Mouse (Mus musculus): ENCODE results near the gene Ffar1. TPM values are rescaled to one million over a fixed set of nuclear protein-coding genes. Genes with fewer than 3 reads are reported as not detected.

Gene Ffar1
- polyA plus RNA-seq, 1 experiment, result not detected

DNA sequence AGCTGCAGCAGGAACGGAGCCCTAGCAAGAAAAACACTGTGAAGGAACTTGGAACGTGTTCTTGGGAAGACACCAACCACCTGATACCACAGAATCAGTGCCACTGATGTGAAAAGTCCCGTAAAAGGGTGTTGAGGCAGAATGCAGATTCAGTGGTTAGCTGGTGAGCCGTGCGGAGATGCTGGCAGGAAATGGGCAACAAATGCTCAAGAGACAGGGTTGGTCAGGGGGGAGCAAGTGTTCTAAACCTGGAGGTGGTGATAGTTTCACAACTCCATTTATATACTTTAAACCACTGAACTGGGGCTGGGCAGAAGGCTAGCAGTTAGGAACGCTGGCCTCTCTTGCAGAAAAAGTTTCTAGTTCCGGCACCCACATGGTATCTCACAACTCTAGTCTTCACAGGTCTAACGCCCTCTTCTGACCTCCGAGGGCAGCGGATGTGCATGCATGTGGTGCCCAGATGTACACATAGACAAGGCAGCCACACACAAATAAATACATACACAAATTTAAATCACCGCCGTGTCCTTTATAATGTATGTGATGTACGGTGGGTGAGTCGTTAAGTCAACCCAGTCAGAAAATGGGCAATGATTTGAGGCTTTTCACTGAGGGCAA lies 26.3 kb upstream of the Ffar1 start:
- Histone ChIP-seq H3K4me2 (ENCODE audit: low read depth) (no peak overlapping the region), H3ac (ENCODE audit: control insufficient read depth, insufficient read length) (no peak overlapping the region), H3K4me3 (no peak overlapping the region), H3K36me3 (ENCODE audit: control insufficient read depth, insufficient read depth) (no peaks in the 10 kb centered on the region), H3K79me2 (ENCODE audit: control insufficient read depth, insufficient read depth) (no peaks in the 10 kb centered on the region), H3K27me3 (ENCODE audit: control insufficient read depth, insufficient read depth, insufficient read length) (peaks cover 6% of the 10 kb centered on the region)
- TF ChIP-seq E2F4 (IDR thresholded peaks at IDR 0.05; ENCODE audit: insufficient read depth) (no peak), USF1 (IDR thresholded peaks at IDR 0.05; ENCODE audit: low read depth) (no peak), MYOD1 (IDR thresholded peaks at IDR 0.05; ENCODE audit: control insufficient read depth in 1 of 3, insufficient read length in 2 of 3, low read depth in 2 of 3) (no peak), REST (IDR thresholded peaks at IDR 0.05; ENCODE audit: insufficient read depth, insufficient read length) (no peak), TCF12 (IDR thresholded peaks at IDR 0.05; ENCODE audit: insufficient read depth, poor library complexity, severe bottlenecking) (no peak), TCF3 (IDR thresholded peaks at IDR 0.05; ENCODE audit: insufficient read length, low read depth) (no peak), CEBPB (IDR thresholded peaks at IDR 0.05; ENCODE audit: insufficient read depth, poor library complexity, severe bottlenecking) (no peak), POLR2A (IDR thresholded peaks at IDR 0.05; ENCODE audit: insufficient read length, low read depth) (no peak), POLR2AphosphoS2 (IDR thresholded peaks at IDR 0.05; ENCODE audit: insufficient read length, low read depth) (no peak), MAX (IDR thresholded peaks at IDR 0.05; ENCODE audit: low read depth) (no peak), MYOG (IDR thresholded peaks at IDR 0.05; ENCODE audit: control insufficient read depth in 1 of 3, insufficient read depth in 1 of 3, insufficient read length in 2 of 3, low read depth in 2 of 3) (no peak), SRF (IDR thresholded peaks at IDR 0.05; ENCODE audit: control insufficient read depth, insufficient read length, low read depth) (no peak)

DNA sequence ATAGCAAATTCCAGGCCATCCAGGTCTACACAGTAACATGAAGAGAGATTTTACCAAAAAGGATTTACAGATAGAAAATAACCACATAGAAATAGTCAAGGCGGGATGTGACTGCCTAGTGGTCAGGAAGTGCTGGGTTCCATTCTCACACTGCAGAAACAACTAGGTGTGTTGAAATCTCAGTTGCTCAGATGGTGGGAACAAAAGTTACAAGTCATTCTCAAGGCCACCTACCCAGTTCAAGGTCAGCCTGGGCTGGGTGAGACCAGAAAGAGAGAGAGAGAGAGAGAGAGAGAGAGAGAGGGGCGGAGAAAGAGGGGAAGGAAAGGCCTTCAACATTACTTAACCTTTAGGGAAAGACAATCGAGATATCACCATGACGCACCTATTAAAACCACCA lies 25.5 kb upstream of the Ffar1 start:
- no peak overlapping the region for H3ac ChIP-seq (ENCODE audit: control insufficient read depth, insufficient read length)
- no peak overlapping the region for H3K4me2 ChIP-seq (ENCODE audit: low read depth)
- TF ChIP-seq USF1 (IDR thresholded peaks at IDR 0.05; ENCODE audit: low read depth), result no peak
- no peak for TF ChIP-seq TCF12 (IDR thresholded peaks at IDR 0.05; ENCODE audit: insufficient read depth, poor library complexity, severe bottlenecking)
- TF ChIP-seq TCF3 (IDR thresholded peaks at IDR 0.05; ENCODE audit: insufficient read length, low read depth), result no peak
- no peak for TF ChIP-seq SRF (IDR thresholded peaks at IDR 0.05; ENCODE audit: control insufficient read depth, insufficient read length, low read depth)
- no peak for TF ChIP-seq CEBPB (IDR thresholded peaks at IDR 0.05; ENCODE audit: insufficient read depth, poor library complexity, severe bottlenecking)
- no peak for TF ChIP-seq MYOG (IDR thresholded peaks at IDR 0.05; ENCODE audit: control insufficient read depth in 1 of 3, insufficient read depth in 1 of 3, insufficient read length in 2 of 3, low read depth in 2 of 3)
- no peak for TF ChIP-seq POLR2AphosphoS2 (IDR thresholded peaks at IDR 0.05; ENCODE audit: insufficient read length, low read depth)
- TF ChIP-seq REST (IDR thresholded peaks at IDR 0.05; ENCODE audit: insufficient read depth, insufficient read length), result no peak
- TF ChIP-seq MAX (IDR thresholded peaks at IDR 0.05; ENCODE audit: low read depth), result no peak
- H3K36me3 ChIP-seq (ENCODE audit: control insufficient read depth, insufficient read depth), result no peaks in the 10 kb centered on the region
- peaks cover 6% of the 10 kb centered on the region for H3K27me3 ChIP-seq (ENCODE audit: control insufficient read depth, insufficient read depth, insufficient read length)
- H3K4me3 ChIP-seq, result no peak overlapping the region
- H3K79me2 ChIP-seq (ENCODE audit: control insufficient read depth, insufficient read depth), result no peaks in the 10 kb centered on the region

- H3K4me2 ChIP-seq (ENCODE audit: low read depth), result no peak overlapping the region
- H3K4me3 ChIP-seq, result no peak overlapping the region
- H3K36me3 ChIP-seq (ENCODE audit: control insufficient read depth, insufficient read depth), result no peaks in the 10 kb centered on the region
- TF ChIP-seq SRF (IDR thresholded peaks at IDR 0.05; ENCODE audit: control insufficient read depth, insufficient read length, low read depth), result no peak
- TF ChIP-seq TCF12 (IDR thresholded peaks at IDR 0.05; ENCODE audit: insufficient read depth, poor library complexity, severe bottlenecking), result no peak
- no peak for TF ChIP-seq MYOD1 (IDR thresholded peaks at IDR 0.05; ENCODE audit: control insufficient read depth in 1 of 3, insufficient read length in 2 of 3, low read depth in 2 of 3)
- no peak for TF ChIP-seq POLR2AphosphoS2 (IDR thresholded peaks at IDR 0.05; ENCODE audit: insufficient read length, low read depth)
- TF ChIP-seq USF1 (IDR thresholded peaks at IDR 0.05; ENCODE audit: low read depth), result no peak
- TF ChIP-seq TCF3 (IDR thresholded peaks at IDR 0.05; ENCODE audit: insufficient read length, low read depth), result no peak
- TF ChIP-seq MYOG (IDR thresholded peaks at IDR 0.05; ENCODE audit: control insufficient read depth in 1 of 3, insufficient read depth in 1 of 3, insufficient read length in 2 of 3, low read depth in 2 of 3), result no peak
- TF ChIP-seq REST (IDR thresholded peaks at IDR 0.05; ENCODE audit: insufficient read depth, insufficient read length), result no peak
- no peak for TF ChIP-seq CEBPB (IDR thresholded peaks at IDR 0.05; ENCODE audit: insufficient read depth, poor library complexity, severe bottlenecking)
- no peak for TF ChIP-seq POLR2A (IDR thresholded peaks at IDR 0.05; ENCODE audit: insufficient read length, low read depth)
- TF ChIP-seq E2F4 (IDR thresholded peaks at IDR 0.05; ENCODE audit: insufficient read depth), result no peak
- no peak for TF ChIP-seq MAX (IDR thresholded peaks at IDR 0.05; ENCODE audit: low read depth)
- H3K27me3 ChIP-seq (ENCODE audit: control insufficient read depth, insufficient read depth, insufficient read length), result peaks cover 6% of the 10 kb centered on the region
- H3K79me2 ChIP-seq (ENCODE audit: control insufficient read depth, insufficient read depth), result no peaks in the 10 kb centered on the region
- H3ac ChIP-seq (ENCODE audit: control insufficient read depth, insufficient read length), result no peak overlapping the region
Measured at GRCm38 (mm10) chr7:30884047-30884446, 22.7 kb upstream of the Ffar1 start.

DNA sequence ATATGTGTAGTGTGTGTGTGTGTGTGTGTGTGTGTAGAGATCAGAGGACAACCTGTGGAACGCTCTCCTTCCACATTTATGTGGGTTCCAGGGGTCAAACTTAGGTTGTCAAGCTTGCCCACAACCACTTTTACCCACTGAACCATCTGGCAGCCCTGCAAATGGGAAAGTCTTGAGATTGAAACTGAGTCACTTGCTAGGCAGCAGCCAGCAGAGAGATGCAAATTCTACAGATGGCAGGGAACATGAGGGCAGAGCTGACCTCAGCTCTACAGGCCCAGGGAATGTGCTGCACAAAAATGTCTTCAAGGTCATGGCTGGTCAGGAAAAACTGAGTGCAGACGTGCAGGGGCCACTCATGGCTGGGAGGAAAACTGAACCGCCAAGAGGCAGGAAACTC lies 20.0 kb upstream of the Ffar1 start:
- Histone ChIP-seq H3ac (ENCODE audit: control insufficient read depth, insufficient read length) (no peak overlapping the region), H3K79me2 (ENCODE audit: control insufficient read depth, insufficient read depth) (no peaks in the 10 kb centered on the region), H3K36me3 (ENCODE audit: control insufficient read depth, insufficient read depth) (no peaks in the 10 kb centered on the region), H3K27me3 (ENCODE audit: control insufficient read depth, insufficient read depth, insufficient read length) (peaks cover 7% of the 10 kb centered on the region), H3K4me2 (ENCODE audit: low read depth) (no peak overlapping the region), H3K4me3 (no peak overlapping the region)
- no peak for TF ChIP-seq TCF12 (IDR thresholded peaks at IDR 0.05; ENCODE audit: insufficient read depth, poor library complexity, severe bottlenecking)
- TF ChIP-seq REST (IDR thresholded peaks at IDR 0.05; ENCODE audit: insufficient read depth, insufficient read length), result no peak
- no peak for TF ChIP-seq E2F4 (IDR thresholded peaks at IDR 0.05; ENCODE audit: insufficient read depth)
- no peak for TF ChIP-seq MYOD1 (IDR thresholded peaks at IDR 0.05; ENCODE audit: control insufficient read depth in 1 of 3, insufficient read length in 2 of 3, low read depth in 2 of 3)
- TF ChIP-seq MYOG (IDR thresholded peaks at IDR 0.05; ENCODE audit: control insufficient read depth in 1 of 3, insufficient read depth in 1 of 3, insufficient read length in 2 of 3, low read depth in 2 of 3), result no peak
- TF ChIP-seq SRF (IDR thresholded peaks at IDR 0.05; ENCODE audit: control insufficient read depth, insufficient read length, low read depth), result no peak
- TF ChIP-seq POLR2A (IDR thresholded peaks at IDR 0.05; ENCODE audit: insufficient read length, low read depth), result no peak
- no peak for TF ChIP-seq USF1 (IDR thresholded peaks at IDR 0.05; ENCODE audit: low read depth)
- TF ChIP-seq CEBPB (IDR thresholded peaks at IDR 0.05; ENCODE audit: insufficient read depth, poor library complexity, severe bottlenecking), result no peak
- no peak for TF ChIP-seq TCF3 (IDR thresholded peaks at IDR 0.05; ENCODE audit: insufficient read length, low read depth)
- TF ChIP-seq MAX (IDR thresholded peaks at IDR 0.05; ENCODE audit: low read depth), result no peak
